Mouse (Mus musculus) urinary bladder, postnatal 4 days (tissue): ENCODE results near the gene Armc3.
A peak's percentile ranks its signal among the peaks of the same experiment; 100 is the strongest.

ENCODE experiments used
- DNase-seq, 2 experiments: peaks; one replicate each; pipeline ENCODE4 v3.0.0; 2021 to 2022; ENCODE audit warnings: low spot score in 2 of 2

Gene Armc3

GRCm38 (mm10) chr2:19198452-19199365 is at the start of gene Armc3:
Gene Armc3 (plus strand): TSS chr2:19199302.
- DNase-seq = no peak

- DNase-seq = no peak
These were observed 46.4 kb upstream of the Armc3 start for GRCm38 (mm10) chr2:19152687-19153086.

DNA sequence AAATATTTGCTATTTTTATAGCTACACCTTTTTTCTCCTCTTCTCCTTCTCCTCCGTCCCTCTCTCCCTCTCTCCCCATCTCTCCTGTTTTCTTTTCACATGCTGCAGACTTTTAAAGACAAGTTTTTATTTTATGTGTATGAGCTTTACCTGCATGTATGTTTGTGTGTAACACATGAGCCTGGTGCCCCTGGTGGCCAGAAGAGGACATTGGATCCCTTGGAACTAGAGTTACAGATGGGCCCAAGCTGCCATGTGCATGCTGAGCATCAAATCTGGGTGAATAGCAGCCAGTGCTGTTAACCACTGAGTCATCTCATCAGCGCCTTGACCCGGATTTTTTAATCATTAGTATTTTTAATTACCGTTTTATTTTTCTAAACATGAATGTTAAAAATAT is 42.9 kb upstream of the Armc3 start:
- no peak for DNase-seq

DNA sequence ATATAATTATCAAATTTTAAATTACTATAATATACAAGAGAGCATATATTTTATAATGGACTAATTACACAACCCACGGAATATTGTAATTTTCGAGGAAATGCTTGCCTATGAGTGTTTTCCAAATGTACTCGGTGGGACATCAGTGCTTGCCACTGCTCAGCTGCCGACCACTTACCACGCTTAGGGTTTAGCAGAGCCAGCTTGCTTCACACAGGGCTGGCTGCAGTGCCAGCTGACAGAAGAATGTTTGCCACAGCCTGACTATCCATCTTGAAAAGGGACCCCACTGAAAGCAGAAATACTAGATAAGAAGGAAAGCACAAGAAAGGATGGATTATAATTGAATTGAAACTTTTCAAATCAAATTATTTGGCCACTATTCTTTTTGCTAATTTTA is 39.6 kb upstream of the Armc3 start:
- no peak for DNase-seq

DNA sequence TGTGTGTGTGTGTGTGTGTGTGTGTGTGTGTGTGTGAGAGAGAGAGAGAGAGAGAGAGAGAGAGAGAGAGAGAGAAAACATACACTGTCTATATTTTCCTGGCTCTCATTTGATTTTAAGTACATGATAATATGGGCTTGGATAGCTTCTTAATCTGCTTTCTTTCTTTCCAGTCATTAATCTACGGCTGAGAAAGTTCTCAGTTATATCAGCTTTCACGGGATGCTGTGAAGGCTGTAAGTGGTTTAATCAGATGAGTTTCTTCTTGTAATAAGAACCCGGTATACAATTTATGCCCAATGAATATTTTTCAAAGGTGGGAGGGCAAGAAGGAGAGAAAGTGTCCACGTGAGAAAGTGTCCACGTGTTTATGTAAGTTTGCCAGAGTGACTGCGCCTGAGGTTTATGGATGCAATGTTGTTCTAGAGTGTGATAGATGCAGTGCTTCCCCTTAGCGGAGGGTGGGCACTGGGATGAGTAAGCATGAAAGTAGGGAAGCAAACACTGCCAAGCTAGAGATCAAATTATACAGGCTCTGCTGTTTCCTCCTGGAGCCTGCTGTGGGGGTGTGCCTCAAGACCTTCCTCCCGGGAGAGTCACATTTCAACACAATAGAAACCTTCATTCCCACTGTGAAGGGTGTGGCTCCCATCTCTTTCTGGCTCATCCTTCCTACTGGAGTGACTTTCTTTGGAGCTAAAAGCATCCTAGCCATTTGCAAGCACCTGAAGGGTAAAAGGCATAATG is 38.6 kb upstream of the Armc3 start:
- DNase-seq = no peak

DNA sequence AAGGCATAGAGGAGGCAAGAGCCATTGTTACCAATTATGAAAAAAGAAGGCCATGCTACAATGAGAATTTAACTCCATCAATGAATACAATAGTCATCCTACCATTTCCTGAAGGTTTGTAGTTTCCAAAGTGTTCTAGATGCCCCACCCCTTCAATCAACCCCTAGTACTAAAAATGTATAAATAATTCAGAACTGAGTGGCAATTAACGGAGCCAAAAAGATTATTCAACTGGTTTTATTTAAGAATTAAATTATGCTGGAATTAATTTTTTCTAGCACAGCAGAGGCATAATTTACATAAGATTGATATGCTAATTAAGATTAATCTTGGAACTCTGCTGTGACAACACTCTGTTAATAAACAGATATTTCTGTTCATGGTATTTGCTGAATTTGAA is 34.9 kb upstream of the Armc3 start:
- DNase-seq = no peak

DNA sequence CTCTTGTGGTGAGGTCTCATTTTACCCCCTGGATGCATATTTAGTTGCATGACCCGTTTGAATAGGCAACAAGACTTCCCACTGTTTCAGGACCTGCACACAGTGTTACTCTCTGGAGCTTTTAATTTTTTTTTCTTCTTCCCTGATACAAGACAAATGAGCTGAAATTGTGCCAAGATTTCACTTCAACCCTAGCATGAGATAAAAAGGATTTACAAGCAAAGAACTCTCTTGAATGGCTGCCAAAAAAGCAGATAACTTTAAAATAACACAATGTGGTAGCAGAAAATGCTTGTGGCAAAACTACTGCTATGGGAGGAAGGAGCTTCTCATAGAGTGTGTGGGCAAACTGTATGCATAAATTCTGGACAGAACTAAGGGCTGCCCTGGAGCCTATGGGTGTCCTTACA is 22.3 kb upstream of the Armc3 start:
- DNase-seq = no peak

- no peak for DNase-seq
These were observed 308 bp downstream of the Armc3 start for GRCm38 (mm10) chr2:19199366-19199853.

DNA sequence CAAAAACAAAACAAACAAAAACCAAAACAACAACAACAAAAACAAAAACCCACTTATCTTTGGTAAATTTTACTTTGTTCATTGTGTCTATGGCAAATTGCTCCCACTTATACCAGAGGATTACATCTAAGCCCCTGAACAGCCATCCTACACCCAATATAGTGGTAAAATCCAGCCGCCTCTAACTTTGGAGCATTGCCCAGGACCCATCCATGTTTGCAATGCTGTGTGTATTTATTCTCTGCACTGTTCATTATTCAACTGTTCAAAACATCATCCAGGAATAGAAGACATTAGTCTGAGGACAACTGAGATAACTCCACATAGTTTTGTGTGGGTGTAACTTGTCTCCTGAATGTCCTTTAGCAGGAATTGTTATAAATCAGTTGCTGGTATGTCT is 1.0 kb downstream of the Armc3 start:
- no peak for DNase-seq

GRCm38 (mm10) chr2:19201682-19202081 is 2.6 kb downstream of the Armc3 start:
- no peak for DNase-seq

DNA sequence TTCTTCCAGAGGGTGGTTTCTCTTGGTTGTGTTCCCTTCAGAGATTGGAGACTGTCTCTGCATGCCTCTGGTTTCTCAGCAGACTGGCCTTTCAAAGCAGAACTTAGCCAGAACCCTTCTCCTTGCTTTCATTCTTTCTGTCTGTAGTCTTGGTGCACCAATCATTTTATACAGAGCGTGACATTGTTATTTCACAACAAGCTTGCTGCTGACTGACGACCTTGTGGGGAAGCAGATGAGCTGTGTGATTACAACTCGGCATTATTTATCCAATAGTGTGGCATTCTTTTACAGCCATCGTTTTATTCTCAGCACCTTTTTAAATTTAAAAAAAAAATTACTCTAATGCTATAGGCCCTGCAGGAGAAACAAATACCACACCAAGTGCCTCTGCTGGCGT is 35.2 kb downstream of the Armc3 start:
- DNase-seq = no peak

DNA sequence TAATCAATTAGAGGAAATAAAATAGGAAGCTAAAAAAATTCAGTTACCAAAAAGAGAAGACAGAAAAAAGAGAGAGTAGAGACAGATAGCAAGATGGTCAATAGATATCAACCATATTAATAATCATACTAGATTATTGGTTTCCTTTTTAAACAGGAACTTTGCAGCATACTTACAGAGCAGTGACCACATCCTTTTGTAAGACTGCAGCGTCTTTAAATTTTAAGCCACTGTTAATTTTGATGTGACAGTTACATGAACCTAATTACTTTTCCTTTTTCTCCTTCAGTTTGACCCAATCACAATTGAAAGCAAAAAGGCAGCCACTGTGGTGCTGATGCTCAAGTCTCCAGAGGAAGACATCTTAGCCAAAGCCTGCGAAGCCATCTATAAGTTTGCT is 36.1 kb downstream of the Armc3 start:
- DNase-seq = no peak

DNA sequence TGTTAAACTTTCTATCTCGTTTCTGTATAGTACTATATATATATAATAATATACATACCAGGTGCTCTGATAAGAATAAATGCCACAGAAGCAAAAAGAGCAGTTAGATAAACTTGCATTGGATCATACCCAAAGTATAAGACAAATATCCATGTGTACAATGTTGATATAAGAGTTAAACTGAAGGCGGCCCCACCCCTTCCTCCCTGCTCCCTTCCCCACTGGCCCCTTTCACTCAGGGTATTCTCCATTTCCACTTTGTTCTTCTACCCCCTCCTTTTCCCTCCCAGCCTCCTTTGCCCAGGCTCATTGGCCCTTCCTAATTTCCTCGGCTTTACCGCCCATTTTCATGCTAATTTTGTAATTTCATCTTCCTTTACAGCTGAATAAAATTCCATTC is 36.5 kb downstream of the Armc3 start:
- DNase-seq = no peak

DNA sequence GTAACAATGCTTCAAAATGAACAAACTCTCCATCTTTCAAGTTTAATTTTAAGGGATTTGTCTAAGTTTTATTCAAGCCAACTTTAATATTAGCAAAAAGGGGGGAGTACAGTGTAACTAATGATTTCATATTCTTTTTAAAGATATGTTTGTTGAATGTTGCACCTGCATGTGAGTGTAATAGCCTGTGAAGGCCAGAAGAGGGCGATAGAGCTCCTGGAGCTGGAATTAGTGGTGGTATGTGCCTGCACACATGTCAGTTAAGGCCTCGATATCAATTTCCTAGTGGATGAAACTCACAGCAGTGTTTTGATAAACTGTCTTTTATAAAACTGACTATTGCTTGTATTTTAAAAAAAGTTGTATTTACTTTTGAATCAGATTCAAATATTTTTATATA is 39.7 kb downstream of the Armc3 start:
- no peak for DNase-seq

DNA sequence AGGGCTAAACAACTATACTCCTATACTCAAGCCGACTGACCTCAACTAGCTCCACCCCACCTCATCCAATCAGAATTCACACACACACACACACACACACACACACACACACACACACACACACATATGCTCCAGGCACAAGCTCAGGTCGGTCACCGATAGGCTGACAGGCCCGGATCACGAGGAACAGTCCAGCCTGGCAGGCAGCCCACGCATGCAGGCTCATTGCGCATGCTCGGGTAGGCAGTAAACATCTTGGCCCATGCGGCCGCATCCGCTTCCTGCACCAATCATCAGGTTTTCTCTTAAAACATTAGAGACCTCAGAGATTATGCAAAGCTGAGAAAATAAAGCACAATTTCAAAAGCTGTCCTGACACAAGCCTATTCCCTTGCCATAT is 50.5 kb downstream of the Armc3 start:
- DNase-seq = no peak

- DNase-seq = peak in 1 of 2 experiments; percentile 44
These were observed 55.9 kb downstream of the Armc3 start for GRCm38 (mm10) chr2:19255037-19255436.

- DNase-seq = no peak
These were observed 58.2 kb downstream of the Armc3 start for GRCm38 (mm10) chr2:19257255-19257654.

DNA sequence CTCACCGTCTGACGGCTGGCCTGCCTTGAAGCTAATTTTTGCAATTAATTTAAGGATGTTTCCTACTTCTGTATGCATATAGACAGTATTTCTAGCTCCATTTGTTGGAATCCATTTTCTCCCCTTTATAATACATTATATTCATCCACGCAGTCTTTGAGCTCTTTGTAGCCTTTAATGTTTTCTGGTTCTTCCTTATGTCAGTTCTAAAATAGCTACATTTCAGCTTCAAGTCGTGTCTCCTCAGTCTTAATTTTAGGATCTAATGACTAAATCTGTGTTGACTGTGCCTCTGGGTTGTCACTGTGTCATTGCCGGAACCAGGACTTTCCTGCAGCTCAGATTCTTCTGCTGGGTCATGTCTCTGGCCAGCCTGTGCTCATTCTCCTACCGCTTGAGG is 61.3 kb downstream of the Armc3 start:
- no peak for DNase-seq

DNA sequence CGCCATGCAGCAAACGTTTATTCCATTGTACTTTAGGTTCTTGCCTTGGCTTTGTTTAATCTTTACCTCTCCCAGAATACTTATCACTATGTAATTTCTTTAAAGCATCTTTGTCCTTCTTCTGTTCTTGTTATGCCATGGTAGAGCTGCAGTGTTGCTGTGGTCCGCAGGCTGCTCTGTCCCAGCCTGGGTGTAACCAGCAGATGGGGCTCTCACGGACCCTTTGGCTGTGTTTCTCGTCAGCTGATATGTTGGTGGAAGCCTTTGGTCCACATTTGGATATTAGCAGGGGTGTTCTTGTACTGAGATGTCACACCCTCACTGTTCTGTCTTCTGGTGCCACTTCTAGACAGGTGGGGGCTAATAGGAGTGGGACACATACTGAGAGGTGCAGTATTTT is 64.3 kb downstream of the Armc3 start:
- DNase-seq = no peak

GRCm38 (mm10) chr2:19265834-19266233 is 66.7 kb downstream of the Armc3 start:
- DNase-seq = peak in 1 of 2 experiments; percentile 29

DNA sequence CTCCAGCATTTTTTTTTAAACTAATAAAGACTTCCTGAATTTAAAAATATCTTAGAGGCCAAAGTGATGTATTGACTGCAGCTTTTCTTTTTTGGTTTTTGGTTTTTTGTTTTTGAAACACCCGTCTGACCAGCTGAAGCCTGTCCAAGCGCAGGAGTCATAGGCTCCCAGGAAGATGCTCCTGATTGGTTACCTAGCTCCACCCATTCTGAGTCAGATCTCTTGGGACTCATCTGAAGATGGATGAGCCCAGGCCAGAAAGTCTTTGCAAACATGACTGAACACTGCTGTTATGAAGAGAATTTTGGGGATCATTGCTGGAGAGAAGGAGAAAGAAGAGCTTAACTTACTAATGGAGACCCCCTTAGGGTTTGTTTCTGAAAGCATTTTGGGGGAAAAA is 68.3 kb downstream of the Armc3 start:
- no peak for DNase-seq

DNA sequence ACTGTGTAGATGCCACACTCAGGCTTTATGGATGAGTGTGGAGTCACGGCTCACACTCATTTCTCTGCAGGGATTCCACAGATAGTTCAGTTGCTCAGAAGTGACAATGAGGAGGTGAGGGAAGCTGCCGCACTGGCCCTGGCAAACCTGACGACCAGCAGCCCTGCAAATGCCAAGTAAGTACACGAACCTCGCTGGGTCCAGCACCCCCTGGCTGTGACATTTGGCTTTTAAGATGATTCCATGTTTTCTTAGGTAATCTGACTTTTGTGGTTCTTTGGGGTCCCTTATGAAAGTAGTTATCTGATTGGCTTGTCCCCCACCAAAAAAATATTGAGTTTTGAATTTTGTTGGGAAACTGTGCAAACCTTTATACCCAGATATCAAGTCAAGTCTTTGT is 70.9 kb downstream of the Armc3 start:
- no peak for DNase-seq

DNA sequence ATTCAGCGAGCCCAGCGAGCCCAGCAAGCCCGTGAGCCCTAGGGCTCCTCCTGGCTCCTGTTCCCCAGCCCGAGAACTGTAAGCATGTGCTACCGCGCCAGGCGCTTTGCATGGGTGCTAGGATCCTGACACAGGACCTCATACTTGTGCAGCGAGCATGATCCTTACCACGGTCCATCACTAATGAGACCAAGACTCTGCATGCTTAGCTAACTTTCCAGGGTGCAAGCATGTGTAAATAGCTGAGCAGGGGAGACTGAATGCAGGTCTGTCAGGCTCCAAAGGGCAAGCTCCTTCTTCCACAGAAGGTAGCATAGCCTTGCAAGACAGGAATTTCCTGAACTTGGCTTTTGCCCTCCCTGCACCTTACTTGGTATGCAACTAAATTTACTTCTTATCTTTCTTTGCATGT is 71.6 kb downstream of the Armc3 start:
- DNase-seq = no peak
